Mouse (Mus musculus) embryo, embryonic 10.5 days (tissue): ENCODE measurements at regions not wholly inside any gene's neighbourhood (a gene's known extent, or its start where the extent isn't known, plus 50 kb on each side); places are given as distances from the start of the nearest gene placed in this dataset.

Experiments used
- DNase-seq: peaks from one replicate; pipeline ENCODE4 v3.0.0-alpha.2; 2015; ENCODE audit warnings: low spot score

- peak; percentile 26 for DNase-seq
Measured at GRCm38 (mm10) chr6:97741427-97741826, 65.4 kb upstream of the Mitf start.

GRCm38 (mm10) chr6:97740851-97741201 is 66.0 kb upstream of the Mitf start:
- peak; percentile 65 for DNase-seq

DNA sequence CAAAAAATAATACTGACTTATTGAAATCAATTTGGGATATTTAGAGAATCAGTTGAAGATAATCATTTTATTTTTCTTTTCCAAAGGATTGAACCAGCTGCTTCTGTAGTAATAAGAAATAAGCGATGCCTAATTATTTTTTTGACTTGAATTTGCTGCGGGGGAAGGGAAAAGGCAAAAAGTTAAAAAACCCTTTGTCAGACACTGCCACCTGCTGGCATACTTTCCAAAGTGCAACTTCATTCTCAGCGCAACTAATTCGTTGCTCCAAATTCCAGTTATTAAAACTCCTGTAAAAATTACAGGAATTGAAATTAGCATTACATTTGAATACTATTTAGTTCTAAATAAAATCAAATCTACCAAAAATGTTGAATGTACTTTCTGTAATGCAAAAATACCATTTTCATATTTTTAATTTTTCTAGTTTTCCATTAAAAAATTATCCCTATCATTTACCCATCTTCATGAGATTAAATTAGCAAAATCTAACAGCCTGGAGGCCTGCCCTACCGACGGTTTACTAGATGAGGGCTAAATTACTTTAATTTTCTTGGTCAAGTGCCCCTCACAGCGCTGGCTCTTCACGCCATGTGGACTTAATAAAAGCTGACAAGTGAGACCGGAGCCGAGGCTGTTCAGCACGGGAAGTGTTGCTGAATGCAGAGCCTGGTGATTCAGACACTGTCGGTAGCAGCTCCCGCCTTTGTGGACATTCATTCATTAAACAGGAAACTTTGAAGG is 66.6 kb upstream of the Mitf start:
- DNase-seq, result peak; percentile 86

DNA sequence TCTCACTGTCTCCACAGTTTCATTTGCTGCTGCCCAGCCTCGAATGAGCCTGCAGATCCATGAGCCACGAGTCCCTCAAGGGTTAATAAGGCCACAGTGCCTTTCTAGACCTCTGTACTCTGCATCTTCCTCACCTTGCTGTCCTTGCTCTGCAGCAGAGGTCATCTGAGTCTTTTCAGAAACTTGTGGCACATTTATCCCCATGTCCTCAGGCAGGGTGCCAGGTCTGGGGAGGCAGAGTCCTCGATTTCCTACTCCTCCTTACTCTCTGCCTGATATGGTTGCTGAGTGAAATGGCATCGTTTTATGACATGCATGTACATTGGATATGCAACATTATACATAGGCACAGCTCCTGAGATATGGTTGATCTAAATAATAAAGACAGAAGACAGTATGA is 68.0 kb upstream of the Mitf start:
- DNase-seq, result no peak

GRCm38 (mm10) chr6:97730835-97731234 is 76.0 kb upstream of the Mitf start:
- DNase-seq, result no peak

DNA sequence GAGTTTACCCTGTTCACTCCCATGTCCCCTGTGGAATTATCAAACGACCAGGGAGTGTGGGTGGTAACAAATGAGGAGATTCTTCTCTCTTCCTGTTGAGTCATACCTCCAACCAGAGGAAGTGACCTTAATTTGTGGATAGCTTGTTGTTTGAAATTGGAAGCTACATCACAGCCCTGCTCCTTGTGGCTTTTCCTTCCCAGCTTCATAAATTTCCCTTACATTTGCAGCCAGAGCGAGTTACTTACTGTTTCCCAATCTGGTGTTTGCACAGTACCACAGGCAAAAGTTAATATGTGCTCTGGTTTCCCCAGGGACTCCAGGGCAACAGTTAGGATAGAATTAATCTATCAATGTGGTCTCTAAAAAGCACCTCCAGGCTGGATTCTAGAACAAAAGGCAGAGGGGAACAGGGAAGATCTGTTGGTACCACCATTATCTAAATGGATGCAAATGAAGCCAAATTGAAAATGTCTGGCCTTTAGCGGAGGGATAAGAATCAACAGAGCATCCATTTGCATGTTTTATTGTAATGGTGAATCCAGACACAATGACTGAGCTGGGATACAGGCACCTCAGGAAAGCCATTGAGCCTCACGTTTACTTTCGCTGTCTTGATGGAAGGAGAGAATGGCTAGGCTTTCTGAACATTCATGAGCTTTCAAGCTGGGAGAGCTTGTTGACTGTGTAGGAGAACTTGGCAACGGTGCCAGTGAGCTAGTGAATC is 88.5 kb upstream of the Mitf start:
- no peak for DNase-seq

DNA sequence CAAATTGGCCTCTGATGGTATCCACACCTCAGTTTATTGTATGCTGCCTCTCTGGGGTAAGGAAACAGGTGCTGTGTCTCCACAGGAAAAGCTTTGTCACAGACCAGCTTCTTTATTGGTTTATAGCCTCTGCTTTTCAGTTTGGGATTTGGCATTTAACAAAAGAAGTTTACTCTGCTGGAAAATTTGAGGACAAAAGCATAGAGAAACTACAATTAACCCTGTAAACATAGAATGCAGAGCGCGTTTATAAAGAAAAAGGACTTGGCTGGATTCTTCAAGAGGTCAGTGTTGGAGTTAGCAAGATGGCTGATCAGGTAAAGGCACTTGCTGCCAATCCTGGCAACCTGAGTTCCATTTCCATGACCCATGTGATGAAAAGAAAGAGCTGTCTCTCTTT is 90.1 kb upstream of the Frmd4b start:
- peak; percentile 22 for DNase-seq

- DNase-seq, result no peak
Measured at GRCm38 (mm10) chr6:97704361-97704760, 87.0 kb upstream of the Frmd4b start.

DNA sequence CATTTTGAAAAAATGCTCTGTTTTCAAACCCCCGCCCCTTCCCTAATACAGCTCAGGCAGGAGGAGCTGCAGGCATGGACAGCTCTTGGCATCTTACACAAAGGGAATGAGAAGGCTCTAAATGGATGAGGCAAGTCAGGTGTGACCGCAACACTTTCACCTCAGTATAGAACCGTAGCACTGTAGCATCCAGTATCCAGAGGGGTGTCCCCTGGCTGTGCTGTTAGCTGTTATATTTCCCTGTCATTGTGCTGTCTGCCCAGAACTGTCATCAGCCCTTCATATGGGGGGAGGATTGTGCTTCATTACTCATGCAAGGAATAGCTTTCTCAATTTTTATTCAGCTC is 82.4 kb upstream of the Frmd4b start:
- DNase-seq, result no peak

GRCm38 (mm10) chr6:97699054-97699751 is 81.9 kb upstream of the Frmd4b start:
- no peak for DNase-seq

DNA sequence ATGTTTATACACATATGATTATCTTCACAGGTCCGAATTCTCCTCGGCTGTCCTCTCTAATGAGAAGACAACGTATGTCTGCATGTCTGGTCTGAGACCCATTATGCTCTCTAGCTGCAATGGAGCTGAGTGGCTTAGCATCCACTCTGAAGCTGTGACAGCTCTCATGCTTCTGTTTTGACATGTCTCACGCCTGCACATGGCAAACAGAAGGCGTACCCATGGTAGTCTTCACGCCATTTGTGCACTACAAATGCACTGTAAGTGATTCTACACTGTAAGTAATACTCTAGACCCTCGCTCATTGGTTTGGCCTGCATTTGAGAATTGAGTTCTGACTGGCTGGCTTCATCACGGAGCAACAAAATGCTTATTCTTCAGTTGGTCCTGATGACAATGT is 75.9 kb upstream of the Frmd4b start:
- DNase-seq, result no peak

- no peak for DNase-seq
Measured at GRCm38 (mm10) chr6:97691136-97691535, 73.8 kb upstream of the Frmd4b start.

GRCm38 (mm10) chr6:97684335-97684734 is 67.0 kb upstream of the Frmd4b start:
- DNase-seq, result no peak

DNA sequence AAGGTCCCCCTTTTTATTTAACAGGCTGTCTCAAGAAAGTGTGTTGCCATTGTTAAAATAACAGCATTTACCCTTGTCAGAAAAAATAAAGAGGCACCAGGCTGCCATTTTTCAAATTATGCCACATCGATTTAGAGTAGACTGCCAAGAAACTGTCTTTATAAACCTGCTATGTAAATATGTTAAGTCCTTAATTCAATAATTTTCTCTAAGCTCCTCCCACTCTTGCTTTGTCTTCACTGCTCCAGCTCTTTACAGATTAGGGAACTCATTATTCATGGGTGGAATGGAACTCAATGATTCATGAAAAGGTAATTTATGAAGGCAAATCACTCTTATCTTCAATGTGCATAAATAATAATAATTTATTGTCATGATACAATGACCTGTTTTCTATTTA is 64.9 kb upstream of the Frmd4b start:
- DNase-seq, result no peak

GRCm38 (mm10) chr6:97675181-97675756 is 57.9 kb upstream of the Frmd4b start:
- DNase-seq, result no peak

DNA sequence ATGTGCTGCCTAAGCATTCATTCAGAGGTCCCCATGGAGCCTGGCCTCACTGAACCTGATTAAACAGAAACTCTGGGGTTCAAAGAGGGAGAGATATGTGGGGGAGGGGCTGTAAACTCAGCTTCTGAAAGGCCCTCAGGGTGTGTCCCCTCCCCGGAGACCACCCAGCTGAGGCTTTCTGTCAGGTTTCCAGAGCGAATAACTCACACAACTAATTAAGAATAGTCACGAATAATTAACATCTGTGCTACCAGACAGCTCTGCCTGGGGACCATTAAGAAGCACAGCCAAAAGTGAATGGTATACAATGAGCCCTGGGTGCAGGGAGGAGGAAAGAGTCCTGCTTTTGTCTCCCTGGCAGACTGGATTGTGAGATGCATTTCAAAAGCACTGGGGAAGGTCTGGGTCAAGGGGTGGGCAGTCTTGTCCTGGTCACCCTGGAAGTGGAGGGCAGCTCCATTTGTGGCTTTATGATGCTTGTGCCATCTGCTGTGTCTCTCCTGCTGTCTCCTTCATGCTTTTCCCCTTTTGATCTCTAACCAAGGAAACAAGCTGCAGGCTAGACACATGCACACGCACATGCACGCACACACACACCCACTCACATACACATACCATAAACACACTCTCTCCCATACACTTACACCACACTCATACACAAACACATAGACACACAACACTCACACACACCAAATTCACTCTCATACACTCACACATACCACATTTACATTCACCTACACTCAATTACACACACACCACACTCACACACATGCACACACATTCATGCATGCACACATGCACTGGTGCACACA is 49.7 kb upstream of the Frmd4b start:
- DNase-seq, result peak; percentile 89
